Mouse (Mus musculus) E14TG2a.4 (cell line): Measurements from ENCODE around the gene Mmel1.

Experiments used
- H3K27me3 ChIP-seq: 2 replicates; pipeline ENCODE4 v1.6.1; 2014; ENCODE audit warnings: low read length, control low read depth; ENCODE audit not compliant: insufficient read depth
- H3K36me3 ChIP-seq: 2 replicates; pipeline ENCODE4 v1.6.1; 2014; ENCODE audit warnings: low read length, control low read depth; ENCODE audit not compliant: insufficient read depth
- H3K4me1 ChIP-seq: replicated peaks from 2 replicates; pipeline ENCODE4 v1.6.1; 2014; ENCODE audit warnings: low read depth, low read length, control low read depth
- H3K4me3 ChIP-seq: replicated peaks from 2 replicates; pipeline ENCODE4 v1.5.1; 2014; ENCODE audit warnings: mild to moderate bottlenecking, low read length
- H3K9me3 ChIP-seq: 2 replicates; pipeline ENCODE4 v1.6.1; 2014; ENCODE audit warnings: low read length, control low read depth
- CTCF ChIP-seq: conservative IDR thresholded peaks from 2 replicates; pipeline ENCODE4 v1.5.1; 2014; ENCODE audit warnings: low read length
- NANOG ChIP-seq: IDR thresholded peaks from 2 replicates; pipeline ENCODE4 v1.6.1; 2014; ENCODE audit warnings: borderline replicate concordance, low read length, mixed read lengths
- POU5F1 ChIP-seq: IDR thresholded peaks from 2 replicates; pipeline ENCODE4 v1.6.1; 2014; ENCODE audit warnings: low read length, borderline replicate concordance

The Mmel1 gene

GRCm38 (mm10) chr4:154870721-154871120, 1.3 kb downstream of the Mmel1 start:
- TF ChIP-seq CTCF = no peak
- TF ChIP-seq POU5F1 = no peak
- no peak for TF ChIP-seq NANOG
- Histone ChIP-seq H3K4me3 (no peak overlapping the region), H3K36me3 (no peaks in the 10 kb centered on the region), H3K4me1 (peaks cover 17% of the 10 kb centered on the region), H3K27me3 (peaks cover 24% of the 10 kb centered on the region), H3K9me3 (no peaks in the 10 kb centered on the region)

- Histone ChIP-seq H3K4me3 (peak overlapping the region; percentile 57), H3K27me3 (peaks cover 24% of the 10 kb centered on the region), H3K36me3 (no peaks in the 10 kb centered on the region), H3K9me3 (no peaks in the 10 kb centered on the region), H3K4me1 (peaks cover 17% of the 10 kb centered on the region)
- TF ChIP-seq NANOG (no peak), CTCF (peak; percentile 54)
These were observed 2.4 kb downstream of the Mmel1 start for GRCm38 (mm10) chr4:154871757-154872251.

GRCm38 (mm10) chr4:154873186-154873585, 3.8 kb downstream of the Mmel1 start:
- Histone ChIP-seq H3K9me3 (no peaks in the 10 kb centered on the region), H3K36me3 (no peaks in the 10 kb centered on the region), H3K4me3 (no peak overlapping the region), H3K27me3 (peaks cover 19% of the 10 kb centered on the region), H3K4me1 (peaks cover 17% of the 10 kb centered on the region)
- TF ChIP-seq POU5F1 (no peak), CTCF (no peak), NANOG (no peak)

GRCm38 (mm10) chr4:154877864-154878548, 8.6 kb downstream of the Mmel1 start:
- TF ChIP-seq NANOG (no peak), POU5F1 (no peak), CTCF (0 out of 2 replicates have a peak, but pooled peaks have one; percentile 12)

GRCm38 (mm10) chr4:154880730-154881129, 11.3 kb downstream of the Mmel1 start:
- Histone ChIP-seq H3K4me3 (no peak overlapping the region), H3K4me1 (peaks cover 25% of the 10 kb centered on the region), H3K9me3 (no peaks in the 10 kb centered on the region), H3K27me3 (peaks cover 21% of the 10 kb centered on the region), H3K36me3 (no peaks in the 10 kb centered on the region)
- no peak for TF ChIP-seq NANOG
- no peak for TF ChIP-seq POU5F1
- no peak for TF ChIP-seq CTCF

More at GRCm38 (mm10) chr4:154877864-154878548, 8.6 kb downstream of the Mmel1 start:
- no peaks in the 10 kb centered on the region for H3K36me3 ChIP-seq
- peaks cover 5% of the 10 kb centered on the region; the same call in 1 of the 2 replicates for H3K27me3 ChIP-seq
- H3K4me1 ChIP-seq = peaks cover 15% of the 10 kb centered on the region
- no peaks in the 10 kb centered on the region for H3K9me3 ChIP-seq
- H3K4me3 ChIP-seq = no peak overlapping the region

GRCm38 (mm10) chr4:154882014-154882659, 12.8 kb downstream of the Mmel1 start:
- H3K9me3 ChIP-seq = no peaks in the 10 kb centered on the region
- H3K27me3 ChIP-seq = peaks cover 25% of the 10 kb centered on the region
- peaks cover 31% of the 10 kb centered on the region for H3K4me1 ChIP-seq
- no peak for TF ChIP-seq CTCF
- no peak for TF ChIP-seq POU5F1
- TF ChIP-seq NANOG = no peak
- H3K36me3 ChIP-seq = no peaks in the 10 kb centered on the region
- no peak overlapping the region for H3K4me3 ChIP-seq

- H3K9me3 ChIP-seq = no peaks in the 10 kb centered on the region
- H3K27me3 ChIP-seq = peaks cover 33% of the 10 kb centered on the region
- H3K4me1 ChIP-seq = peaks cover 39% of the 10 kb centered on the region
- no peak for TF ChIP-seq NANOG
- no peak for TF ChIP-seq POU5F1
- TF ChIP-seq CTCF = no peak
- no peak overlapping the region for H3K4me3 ChIP-seq
- no peaks in the 10 kb centered on the region for H3K36me3 ChIP-seq
These were observed 16.0 kb downstream of the Mmel1 start for GRCm38 (mm10) chr4:154885416-154885815.

- no peaks in the 10 kb centered on the region for H3K36me3 ChIP-seq
- no peaks in the 10 kb centered on the region for H3K9me3 ChIP-seq
- peaks cover 35% of the 10 kb centered on the region for H3K27me3 ChIP-seq
- no peak overlapping the region for H3K4me3 ChIP-seq
- TF ChIP-seq POU5F1 (no peak), NANOG (no peak), CTCF (no peak)
- peaks cover 46% of the 10 kb centered on the region for H3K4me1 ChIP-seq
These were observed 17.6 kb downstream of the Mmel1 start for GRCm38 (mm10) chr4:154886876-154887592.
